Mouse (Mus musculus): Measurements from ENCODE around the gene Becn1. TPM values are rescaled to one million over a fixed set of nuclear protein-coding genes. Genes with fewer than 3 reads are reported as not detected.

The Becn1 gene
- polyA plus RNA-seq, 1 experiment from 2014 or later: 154 TPM

DNA sequence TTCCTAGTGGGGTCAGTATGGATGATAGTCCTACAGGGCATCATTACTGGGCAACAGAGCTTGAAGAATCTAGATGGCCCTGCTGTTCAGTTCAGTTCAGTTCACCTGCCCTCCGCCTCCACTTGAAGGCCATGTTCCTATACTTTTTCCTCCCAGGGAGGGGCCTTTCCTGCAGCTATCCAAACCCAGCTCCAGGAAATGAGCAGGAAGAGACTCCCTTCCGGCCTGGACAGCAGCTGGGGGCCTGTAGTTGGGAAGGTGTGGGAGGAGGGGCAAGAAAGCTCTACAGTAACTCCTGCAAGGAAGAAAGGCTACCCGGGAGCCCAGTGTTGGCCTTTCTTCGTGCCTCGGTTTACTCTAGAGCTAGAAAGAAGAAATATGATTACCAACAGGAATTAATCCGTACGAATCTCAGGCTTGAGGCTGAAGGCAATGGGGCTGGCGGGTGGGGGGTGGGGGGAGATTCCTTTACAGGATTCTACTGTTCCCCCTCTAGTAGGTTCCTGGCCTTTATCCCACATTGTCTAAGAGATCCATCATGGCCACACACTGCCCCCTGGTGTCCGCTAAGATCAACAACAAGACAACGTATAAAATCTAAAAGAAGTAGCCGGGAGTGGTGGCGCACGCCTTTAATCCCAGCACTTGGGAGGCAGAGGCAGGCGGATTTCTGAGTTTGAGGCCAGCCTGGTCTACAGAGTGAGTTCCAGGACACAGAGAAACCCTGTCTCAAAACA is 53.7 kb downstream of the Becn1 start:
- peak; percentile 91 for DNase-seq
- H3K9me3 ChIP-seq (ENCODE audit: low read depth, low read length): no peaks in the 10 kb centered on the region
- peak overlapping the region; percentile 1; the same call in 1 of the 2 replicates for H3K4me3 ChIP-seq (ENCODE audit: low read depth, low read length)
- no peak for ATAC-seq (ENCODE audit: insufficient read depth)
- peak overlapping the region; percentile 89 for H3K4me2 ChIP-seq
- no peak overlapping the region; the same call in 1 of the 2 replicates for H3K27ac ChIP-seq (ENCODE audit: low read depth)
- 27% methylated on average over 14 of the region's 14 CpGs for WGBS
- peaks cover 18% of the 10 kb centered on the region; the same call in 1 of the 2 replicates for H3K27me3 ChIP-seq (ENCODE audit: insufficient read depth, low read length)
- H3K4me1 ChIP-seq (ENCODE audit: insufficient read depth): peaks cover 6% of the 10 kb centered on the region
- peak; percentile 77 for TF ChIP-seq CTCF (IDR thresholded peaks at IDR 0.05; ENCODE audit: low read depth)
- H3K36me3 ChIP-seq (ENCODE audit: insufficient read depth): no peaks in the 10 kb centered on the region
- no peak overlapping the region for H3K9ac ChIP-seq

DNA sequence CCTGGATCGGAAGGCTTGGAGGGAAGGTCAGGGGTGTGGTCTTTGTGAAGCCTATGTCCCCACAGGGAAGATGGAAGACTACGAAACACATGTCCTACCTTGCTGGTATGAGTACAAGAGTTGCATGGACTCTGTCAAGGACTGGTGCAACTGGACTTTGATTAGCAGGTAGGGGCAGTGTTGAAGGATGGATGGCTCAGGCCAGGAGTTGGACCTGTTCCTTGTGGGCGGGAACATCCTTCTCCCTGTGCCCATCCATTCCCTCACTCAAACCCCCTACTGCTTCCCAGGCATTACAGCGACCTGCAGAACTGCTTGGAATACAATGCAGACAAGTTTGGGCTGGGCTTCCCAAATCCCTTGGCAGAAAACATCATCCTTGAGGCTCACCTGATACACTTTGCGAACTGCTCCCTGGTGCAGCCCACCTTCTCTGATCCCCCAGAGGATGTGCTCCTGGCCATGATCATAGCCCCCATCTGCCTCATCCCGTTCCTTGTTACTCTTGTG is 54.5 kb downstream of the Becn1 start:
- 75% methylated on average over 6 of the region's 6 CpGs for WGBS
- Histone ChIP-seq H3K36me3 (ENCODE audit: insufficient read depth) (no peaks in the 10 kb centered on the region), H3K9ac (peak overlapping the region; percentile 72), H3K27me3 (ENCODE audit: insufficient read depth, low read length) (peaks cover 18% of the 10 kb centered on the region; the same call in 1 of the 2 replicates), H3K4me2 (peak overlapping the region; percentile 89), H3K9me3 (ENCODE audit: low read depth, low read length) (no peaks in the 10 kb centered on the region), H3K4me3 (ENCODE audit: low read depth, low read length) (peak overlapping the region; percentile 68), H3K27ac (ENCODE audit: low read depth) (peak overlapping the region; percentile 88), H3K4me1 (ENCODE audit: insufficient read depth) (peaks cover 3% of the 10 kb centered on the region)
- ATAC-seq (ENCODE audit: insufficient read depth): no peak
- no peak for TF ChIP-seq CTCF (IDR thresholded peaks at IDR 0.05; ENCODE audit: low read depth)
- DNase-seq: no peak

DNA sequence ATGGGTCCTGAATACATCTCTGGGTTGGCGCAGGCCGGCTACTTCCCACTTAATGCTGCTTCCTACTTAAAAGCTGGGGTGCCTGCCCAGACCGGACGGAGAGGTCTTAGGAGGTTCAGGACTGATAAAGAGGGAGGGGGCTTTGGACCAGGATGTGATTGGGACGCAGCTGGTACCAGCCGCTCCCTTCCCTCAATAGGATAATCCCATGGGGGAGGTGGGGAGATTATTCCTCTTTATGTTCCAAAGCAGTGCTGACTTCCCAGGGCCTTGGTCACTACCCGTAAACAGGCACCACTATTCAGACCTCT is 55.4 kb downstream of the Becn1 start:
- 6% methylated on average over 7 of the region's 7 CpGs for WGBS
- peak overlapping the region; percentile 68 for H3K4me3 ChIP-seq (ENCODE audit: low read depth, low read length)

DNA sequence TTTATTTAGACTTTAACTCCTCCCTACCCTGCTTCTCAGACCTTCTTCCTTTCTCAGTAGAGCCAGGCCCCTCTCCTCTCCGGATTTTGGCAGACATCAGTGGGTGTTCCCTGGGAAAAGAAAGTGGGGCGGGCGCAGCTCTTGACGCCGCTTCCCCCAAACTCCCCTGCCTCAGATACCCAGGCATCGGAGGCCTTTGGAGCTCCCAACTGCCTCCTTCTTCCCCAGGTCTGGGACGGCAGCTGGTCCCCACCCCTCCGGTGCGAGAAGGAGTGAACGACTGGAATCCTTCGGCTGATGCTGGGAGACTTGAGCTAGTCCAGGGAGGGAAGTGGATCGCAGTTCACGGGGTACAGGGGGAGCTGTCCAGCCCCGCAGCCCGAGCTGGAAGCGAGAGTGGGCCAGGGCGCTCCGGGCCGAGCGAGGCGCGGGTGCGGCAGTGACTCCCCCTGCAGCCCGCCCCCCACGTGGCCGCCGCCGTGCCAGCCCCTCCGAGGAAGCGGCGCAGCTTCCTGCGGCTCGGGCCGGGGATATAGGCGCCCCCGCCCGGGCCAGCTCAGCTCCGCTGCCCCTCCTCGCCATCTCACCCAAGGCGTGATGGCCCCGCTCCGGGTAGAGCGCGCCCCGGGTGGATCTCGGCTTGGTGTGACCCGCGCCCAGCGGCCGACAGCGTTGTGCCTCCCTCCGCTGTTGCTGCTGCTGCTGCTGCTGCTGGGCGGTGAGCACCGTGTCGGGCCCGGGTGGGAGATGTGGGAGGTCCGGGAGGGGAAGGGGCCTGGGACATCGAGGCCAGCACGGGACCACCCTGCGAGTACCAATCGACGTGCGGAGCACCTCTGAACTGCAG is 56.0 kb downstream of the Becn1 start, which contains the start of gene Ramp2:
Gene Ramp2, plus strand, starts transcription at position 174 of the 847 bp plus-strand sequence.
- TF ChIP-seq CTCF (IDR thresholded peaks at IDR 0.05; ENCODE audit: low read depth): 0 out of 2 replicates have a peak, but pooled peaks have one; percentile 5
- H3K27me3 ChIP-seq (ENCODE audit: insufficient read depth, low read length): peaks cover 18% of the 10 kb centered on the region; the same call in 1 of the 2 replicates
- under 1% methylated on average over 56 of the region's 63 CpGs for WGBS
- H3K4me3 ChIP-seq (ENCODE audit: low read depth, low read length): peak within 1 kb of the TSS; percentile 68
- ATAC-seq (ENCODE audit: insufficient read depth) (peak; percentile 84), DNase-seq (peak; percentile 78)
- no peaks in the 10 kb centered on the region for H3K36me3 ChIP-seq (ENCODE audit: insufficient read depth)
- peak within 1 kb of the TSS; percentile 89 for H3K4me2 ChIP-seq
- peaks cover 3% of the 10 kb centered on the region for H3K4me1 ChIP-seq (ENCODE audit: insufficient read depth)
- peak within 1 kb of the TSS; percentile 72 for H3K9ac ChIP-seq
- no peaks in the 10 kb centered on the region for H3K9me3 ChIP-seq (ENCODE audit: low read depth, low read length)
- H3K27ac ChIP-seq (ENCODE audit: low read depth): peak within 1 kb of the TSS; percentile 88

More for the DNA sequence above, 55.4 kb downstream of the Becn1 start:
- peaks cover 3% of the 10 kb centered on the region for H3K4me1 ChIP-seq (ENCODE audit: insufficient read depth)
- H3K9ac ChIP-seq: peak overlapping the region; percentile 72
- TF ChIP-seq CTCF (IDR thresholded peaks at IDR 0.05; ENCODE audit: low read depth): no peak
- H3K27me3 ChIP-seq (ENCODE audit: insufficient read depth, low read length): peaks cover 18% of the 10 kb centered on the region; the same call in 1 of the 2 replicates
- DNase-seq: peak; percentile 56
- peak overlapping the region; percentile 89 for H3K4me2 ChIP-seq
- H3K36me3 ChIP-seq (ENCODE audit: insufficient read depth): no peaks in the 10 kb centered on the region
- no peak for ATAC-seq (ENCODE audit: insufficient read depth)
- H3K9me3 ChIP-seq (ENCODE audit: low read depth, low read length): no peaks in the 10 kb centered on the region
- H3K27ac ChIP-seq (ENCODE audit: low read depth): peak overlapping the region; percentile 88

DNA sequence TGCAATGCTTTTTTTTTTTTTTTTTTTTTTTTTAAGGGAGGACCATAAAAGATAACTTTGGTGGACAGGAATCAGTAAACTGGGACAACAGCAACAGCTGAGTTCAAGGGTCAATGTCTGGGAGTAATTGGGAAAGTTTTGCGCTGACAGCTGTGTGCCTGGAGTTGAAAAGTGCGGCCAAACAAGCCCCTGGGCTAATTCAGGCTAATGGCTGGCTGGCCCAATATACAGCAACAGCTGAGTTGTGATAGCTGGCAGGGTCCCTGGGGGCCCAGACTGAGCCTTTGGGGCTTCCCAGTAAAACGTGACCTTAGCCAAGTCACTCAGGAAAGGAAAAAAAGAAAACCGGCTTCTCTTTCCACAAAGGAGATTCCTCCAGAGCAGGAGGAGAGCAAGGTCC is 57.0 kb downstream of the Becn1 start:
- DNase-seq (no peak), ATAC-seq (ENCODE audit: insufficient read depth) (no peak)
- 27% methylated on average over 4 of the region's 4 CpGs for WGBS
- Histone ChIP-seq H3K27ac (ENCODE audit: low read depth) (peak overlapping the region; percentile 88; the same call in 1 of the 2 replicates), H3K27me3 (ENCODE audit: insufficient read depth, low read length) (peaks cover 18% of the 10 kb centered on the region; the same call in 1 of the 2 replicates), H3K36me3 (ENCODE audit: insufficient read depth) (no peaks in the 10 kb centered on the region), H3K4me2 (peak overlapping the region; percentile 89), H3K4me1 (ENCODE audit: insufficient read depth) (peaks cover 3% of the 10 kb centered on the region), H3K4me3 (ENCODE audit: low read depth, low read length) (peak overlapping the region; percentile 68), H3K9me3 (ENCODE audit: low read depth, low read length) (no peaks in the 10 kb centered on the region), H3K9ac (peak overlapping the region; percentile 72)
- no peak for TF ChIP-seq CTCF (IDR thresholded peaks at IDR 0.05; ENCODE audit: low read depth)

DNA sequence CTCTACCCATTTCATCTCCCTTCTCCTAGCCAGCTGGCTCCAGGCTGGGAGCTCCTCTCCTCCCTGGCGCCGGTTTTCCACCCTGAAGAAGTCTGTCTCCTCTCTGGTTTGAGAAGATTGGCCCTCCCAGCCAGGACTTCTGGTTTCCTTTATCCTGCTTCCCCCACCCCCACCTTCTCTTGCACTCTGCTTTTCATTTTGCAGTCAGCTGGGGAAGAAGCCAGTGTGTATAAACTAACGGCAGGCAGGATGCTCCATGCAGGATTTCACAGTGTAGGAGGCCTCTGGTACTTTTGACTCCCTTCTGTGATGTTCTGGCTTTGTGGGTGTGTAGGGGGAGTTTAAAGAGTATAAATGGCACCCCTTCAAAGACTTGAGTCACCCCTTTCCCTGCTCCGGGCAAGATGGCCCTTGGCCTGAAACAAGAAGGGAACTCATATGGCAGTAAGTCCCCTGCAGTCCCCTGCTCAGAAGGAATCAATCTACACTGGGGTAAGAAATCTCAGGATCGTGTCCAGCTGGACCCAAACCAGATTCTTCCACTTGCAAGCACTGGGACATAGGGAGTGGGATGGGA is 63.9 kb downstream of the Becn1 start:
- H3K4me2 ChIP-seq: no peak overlapping the region
- no peak for TF ChIP-seq CTCF (IDR thresholded peaks at IDR 0.05; ENCODE audit: low read depth)
- no peak overlapping the region for H3K9ac ChIP-seq
- H3K27ac ChIP-seq (ENCODE audit: low read depth): peak overlapping the region; percentile 63
- no peak overlapping the region for H3K4me3 ChIP-seq (ENCODE audit: low read depth, low read length)
- DNase-seq (peak; percentile 42), ATAC-seq (ENCODE audit: insufficient read depth) (peak; percentile 41; the same call in 1 of the 2 replicates)
- H3K9me3 ChIP-seq (ENCODE audit: low read depth, low read length): no peaks in the 10 kb centered on the region
- H3K27me3 ChIP-seq (ENCODE audit: insufficient read depth, low read length): no peaks in the 10 kb centered on the region
- no peaks in the 10 kb centered on the region for H3K4me1 ChIP-seq (ENCODE audit: insufficient read depth)
- H3K36me3 ChIP-seq (ENCODE audit: insufficient read depth): no peaks in the 10 kb centered on the region
- 32% methylated on average over 5 of the region's 5 CpGs for WGBS
